Mouse (Mus musculus) mouse trophoblast stem cell (cell line): ENCODE measurements at regions not wholly inside any gene's neighbourhood (a gene's known extent, or its start where the extent isn't known, plus 50 kb on each side); places are given as distances from the start of the nearest gene placed in this dataset.

Experiments
- in situ Hi-C, 2 experiments: fragments of 300-500 bp; cut with MseI, MboI; formaldehyde crosslinking; loops; 2 replicates in 1 of 2; 3 replicates in 1 of 2; pipeline ENCODE4 v1.15.1; 2025

DNA sequence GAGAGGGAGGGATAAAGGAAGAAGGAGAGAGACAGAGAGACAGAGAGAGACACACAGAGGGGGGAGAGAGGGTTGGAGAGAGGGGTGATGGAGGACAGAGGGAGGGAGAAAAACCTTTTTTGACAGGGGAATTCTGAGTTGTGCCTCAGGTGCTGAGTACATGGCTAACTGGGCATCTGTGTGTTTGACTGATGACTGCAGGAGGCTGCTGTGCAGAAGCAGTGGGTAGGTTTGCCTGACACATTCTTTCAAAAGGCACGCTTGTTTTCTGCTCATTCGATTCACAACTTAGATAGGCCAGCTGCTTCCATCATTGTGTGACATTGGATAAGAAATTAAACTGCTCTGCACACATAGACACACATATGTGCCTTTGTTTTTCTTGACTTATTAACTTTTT, 150.7 kb upstream of the Rgmb start:
- in situ Hi-C loops: no loop called here

DNA sequence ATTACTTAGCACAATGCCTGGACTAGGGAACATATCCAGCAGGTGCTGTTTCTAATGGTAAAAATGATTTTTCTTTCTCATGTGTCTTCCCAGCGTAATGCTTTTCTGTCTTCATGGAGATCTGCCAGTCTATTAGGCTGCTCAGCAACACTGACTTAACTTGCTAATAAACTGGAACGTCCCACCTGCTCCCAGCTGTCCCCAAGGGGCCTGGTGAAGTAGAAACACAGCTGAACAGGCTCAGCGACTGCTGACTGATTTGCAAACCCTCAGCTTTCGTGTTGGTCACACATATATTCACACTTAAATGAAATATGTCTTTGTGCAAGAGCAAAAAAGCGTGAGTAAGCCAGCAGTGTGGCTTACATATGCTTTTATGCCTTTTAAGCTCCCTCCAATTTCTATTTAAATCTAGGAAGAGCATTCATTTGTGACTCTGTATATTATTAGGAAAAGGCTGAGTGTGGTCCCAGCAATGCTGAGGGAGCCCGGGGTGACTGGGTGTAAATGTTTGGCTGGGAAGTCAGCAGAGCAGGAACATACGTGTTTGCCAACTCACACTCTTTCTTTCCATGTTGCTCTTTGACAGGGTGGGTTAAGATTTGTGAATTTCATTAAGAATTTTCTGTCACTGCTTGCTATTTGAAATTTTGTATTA, 146.7 kb upstream of the Rgmb start:
- in situ Hi-C loops: no loop called here

DNA sequence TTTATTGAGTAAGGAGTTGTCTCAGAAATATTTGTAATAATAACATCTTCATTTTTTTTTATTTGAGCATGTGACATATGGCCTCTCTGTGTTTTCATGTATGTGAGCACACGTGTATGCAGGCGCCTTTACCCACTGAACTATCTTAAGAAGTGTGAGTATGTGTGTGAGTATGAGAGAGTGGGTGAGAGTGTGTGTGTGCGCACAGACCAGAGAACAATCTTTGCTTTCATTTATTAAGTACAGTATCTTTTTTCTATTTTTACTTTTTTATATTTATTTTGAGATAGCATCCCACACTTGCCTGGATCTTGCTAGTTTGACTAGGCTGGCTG, 140.5 kb upstream of the Rgmb start:
- in situ Hi-C loops: no loop called here

DNA sequence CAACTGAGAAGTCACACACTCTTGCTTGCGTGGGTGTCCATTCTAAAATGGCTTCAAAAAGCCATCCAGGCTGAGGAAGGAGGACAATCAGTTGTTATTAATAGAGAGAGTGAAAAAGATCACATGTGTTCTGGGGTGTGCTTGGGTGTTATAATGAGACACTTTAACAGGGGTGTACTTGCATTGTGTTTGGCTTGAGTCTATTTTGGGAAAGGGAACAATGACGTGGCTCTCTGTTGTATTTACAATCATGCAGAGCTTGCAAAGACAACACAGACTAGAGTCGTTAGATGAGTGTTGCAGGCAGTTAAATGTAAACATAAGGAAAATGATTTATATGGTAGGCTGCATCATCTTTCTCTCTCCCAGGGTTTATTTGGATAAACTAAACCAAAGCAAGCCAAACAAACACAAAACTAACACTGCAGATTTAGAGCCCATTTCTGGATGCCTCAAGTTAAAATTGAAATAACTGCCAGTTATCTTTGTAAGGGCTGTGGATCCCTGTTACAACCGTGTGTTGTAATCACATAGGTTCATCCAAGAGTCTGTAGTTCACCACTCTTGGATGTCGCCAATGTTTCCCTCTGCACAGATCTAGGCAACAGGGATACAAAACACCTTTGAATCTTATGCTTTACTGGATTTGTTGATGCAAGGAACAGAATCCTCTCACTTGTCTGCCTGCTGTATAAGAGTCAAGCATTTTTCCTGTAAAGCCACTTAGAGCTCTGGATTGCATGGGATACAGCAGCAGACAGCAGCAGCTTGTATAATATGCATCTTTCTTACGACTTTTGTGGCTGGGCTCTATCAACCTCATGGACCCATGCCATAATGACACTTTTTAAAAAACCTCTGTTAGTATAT, 139.9 kb upstream of the Rgmb start:
- in situ Hi-C loops: no loop called here

DNA sequence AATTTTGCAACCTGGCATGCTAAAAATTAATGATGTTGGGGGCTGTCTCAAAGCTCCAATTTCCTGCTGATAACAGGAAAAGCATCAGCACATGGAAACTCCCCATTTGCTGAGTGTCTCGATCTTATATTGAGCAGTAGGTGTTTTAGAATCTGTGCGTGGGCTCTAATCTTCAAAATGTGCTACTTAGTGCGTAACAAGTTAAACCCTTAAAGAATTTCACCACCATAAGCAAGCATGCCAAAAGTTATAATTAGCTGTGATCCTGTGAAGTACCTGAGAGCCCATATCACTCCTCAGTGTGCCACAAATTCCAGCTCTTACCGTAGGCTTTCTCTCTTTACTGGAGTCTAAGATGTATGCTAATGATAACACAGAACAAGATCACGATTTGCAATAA, 137.5 kb upstream of the Rgmb start:
- in situ Hi-C loops: no loop called here

DNA sequence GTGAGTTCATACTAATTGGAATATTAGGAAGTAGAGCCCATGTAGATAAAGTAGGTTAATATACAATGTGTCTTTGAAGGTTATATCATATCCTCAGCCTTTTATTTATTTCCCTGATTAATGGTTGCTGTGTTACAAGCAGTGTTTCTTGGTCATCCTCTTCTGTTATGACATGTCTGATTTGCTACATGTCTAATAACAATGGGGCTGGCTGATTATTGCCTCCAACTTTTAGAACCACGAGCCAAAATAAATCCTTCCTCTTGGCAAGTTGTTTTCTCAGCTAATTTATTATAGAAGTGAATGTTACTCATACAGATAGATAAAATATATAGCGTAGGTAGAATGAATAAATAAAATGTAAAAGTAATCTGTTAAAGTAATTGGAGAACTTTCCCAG, 124.8 kb upstream of the Rgmb start:
- in situ Hi-C loops: no loop called here

DNA sequence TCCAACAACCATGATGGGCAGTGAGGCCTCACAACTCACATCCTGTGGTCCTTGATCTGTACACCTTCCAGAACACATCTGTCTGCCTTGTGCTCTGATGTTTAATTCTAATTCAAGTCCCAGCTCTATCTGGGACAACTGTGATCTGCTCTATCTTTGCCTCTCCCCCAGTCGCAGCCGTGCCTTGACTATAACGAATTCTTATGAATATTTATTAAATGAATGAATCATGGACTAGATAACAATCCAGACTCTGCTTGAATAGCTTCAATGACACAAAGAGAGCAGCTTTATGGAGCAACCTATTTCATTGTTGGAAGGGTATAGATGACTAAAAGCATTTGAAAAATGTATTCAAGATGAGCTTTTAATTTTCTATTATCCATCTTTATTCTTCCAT, 120.8 kb upstream of the Rgmb start:
- in situ Hi-C loops: no loop called here

DNA sequence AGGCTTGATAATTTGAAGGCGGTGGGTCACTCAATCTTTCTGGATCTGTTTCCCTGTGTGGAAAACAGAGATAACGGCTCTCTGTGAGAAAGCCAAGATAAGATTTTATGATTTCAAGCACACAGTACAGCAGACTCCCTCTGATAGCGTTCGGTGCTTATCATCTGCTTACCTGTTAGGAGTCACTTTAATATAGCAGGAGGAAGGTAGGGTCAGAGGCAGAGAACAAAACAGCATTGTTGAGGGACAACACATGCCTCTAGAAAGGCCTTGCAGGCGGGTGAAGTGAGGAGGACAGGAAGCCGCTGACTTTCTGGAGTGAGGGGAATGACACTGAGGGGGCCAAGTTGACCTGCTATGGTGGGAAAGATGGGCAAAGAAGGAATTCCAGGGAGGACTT, 118.9 kb upstream of the Rgmb start:
- in situ Hi-C loops: no loop called here

DNA sequence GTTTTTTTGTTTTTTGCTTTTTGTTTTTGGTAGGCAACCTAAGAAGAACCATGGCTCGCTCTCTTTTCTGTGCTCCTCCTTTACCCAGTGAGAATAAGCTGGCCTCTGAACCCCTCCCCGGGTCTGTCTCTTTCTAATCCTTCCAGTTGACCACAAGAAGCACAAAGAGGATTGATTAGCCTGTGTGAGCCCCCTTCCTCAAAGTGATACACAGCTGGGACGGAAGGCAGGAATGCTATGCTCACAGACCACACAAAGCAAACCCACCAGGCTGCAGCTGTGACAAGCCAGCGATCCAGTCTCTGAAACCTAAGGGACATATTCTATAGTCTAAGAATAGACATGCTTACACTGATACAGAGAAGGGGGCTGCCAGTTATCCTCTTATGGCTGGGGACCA, 111.5 kb upstream of the Rgmb start:
- in situ Hi-C loops: no loop called here

DNA sequence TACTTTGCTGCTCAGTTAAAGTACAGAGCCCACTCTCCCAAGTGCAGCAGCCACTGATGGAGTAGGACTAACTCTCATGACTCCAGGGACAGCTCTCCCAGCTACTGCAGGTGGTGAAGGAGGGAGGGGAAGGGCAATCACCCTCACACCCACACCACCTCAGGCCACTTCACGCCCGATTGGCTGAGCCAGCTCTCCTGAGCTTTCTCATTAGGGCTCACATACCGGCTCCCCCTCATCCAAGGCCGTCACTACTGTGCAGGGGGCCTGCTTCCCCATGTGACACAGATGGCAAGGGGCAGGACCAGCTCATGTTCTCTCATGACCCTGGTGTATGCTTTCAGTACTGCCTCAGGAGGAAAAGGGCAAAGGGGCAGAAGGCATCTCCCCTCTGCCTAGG, 87.8 kb upstream of the Rgmb start:
- in situ Hi-C loops: no loop called here

DNA sequence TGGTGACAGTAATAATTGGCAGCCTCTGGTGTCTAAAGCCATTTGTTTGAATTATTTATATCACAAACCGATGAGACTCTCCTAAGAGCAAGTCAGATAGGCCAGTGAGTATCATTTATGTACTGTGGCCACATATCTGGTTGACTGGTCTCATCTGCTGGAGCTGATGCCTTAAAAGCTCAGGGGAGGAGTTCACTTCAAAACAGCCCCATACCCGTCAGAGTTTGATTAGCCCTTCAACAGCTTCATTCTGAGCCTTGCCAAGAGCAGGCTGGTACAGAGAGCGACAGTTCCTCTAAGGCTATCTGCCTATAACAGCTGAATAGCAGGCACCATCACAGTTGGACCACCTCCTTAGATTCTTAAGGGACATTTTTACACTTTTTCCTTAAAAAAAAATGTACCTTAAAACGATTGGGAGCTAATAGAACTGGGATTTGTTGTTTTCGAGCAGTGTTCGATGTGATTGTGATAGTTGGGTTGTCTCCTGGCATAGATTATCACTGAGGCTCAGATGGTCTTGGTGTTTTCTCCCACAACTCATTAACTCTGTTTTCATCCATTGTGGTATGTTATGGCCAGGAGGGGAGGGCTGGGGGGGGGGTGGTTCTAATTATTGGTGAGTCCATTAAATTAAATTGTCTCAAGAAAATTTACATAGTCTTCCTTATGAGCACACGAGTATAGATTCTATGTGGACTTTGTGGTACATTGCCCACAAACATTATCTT, 68.0 kb upstream of the Rgmb start:
- in situ Hi-C loops: no loop called here

DNA sequence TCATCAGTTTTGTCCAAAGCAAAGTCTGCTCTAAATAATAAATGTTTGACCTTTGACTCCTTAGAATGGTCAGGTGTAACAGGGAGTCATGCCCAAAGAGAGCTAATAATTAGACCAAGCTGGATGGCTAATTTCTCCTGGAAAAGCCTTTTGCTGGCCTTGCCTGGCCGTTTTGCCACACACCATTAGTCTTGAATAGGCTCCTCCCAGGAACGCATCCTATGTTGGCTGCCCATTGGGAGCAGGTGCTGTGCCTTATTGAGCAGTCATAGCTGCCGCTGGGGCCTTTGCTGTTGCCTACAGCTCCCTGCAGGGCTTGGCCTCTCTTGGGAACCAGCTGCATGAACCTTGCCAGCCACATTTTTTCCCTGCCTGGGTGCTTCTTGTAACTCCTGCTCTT, 65.1 kb upstream of the Rgmb start:
- in situ Hi-C loops: no loop called here

DNA sequence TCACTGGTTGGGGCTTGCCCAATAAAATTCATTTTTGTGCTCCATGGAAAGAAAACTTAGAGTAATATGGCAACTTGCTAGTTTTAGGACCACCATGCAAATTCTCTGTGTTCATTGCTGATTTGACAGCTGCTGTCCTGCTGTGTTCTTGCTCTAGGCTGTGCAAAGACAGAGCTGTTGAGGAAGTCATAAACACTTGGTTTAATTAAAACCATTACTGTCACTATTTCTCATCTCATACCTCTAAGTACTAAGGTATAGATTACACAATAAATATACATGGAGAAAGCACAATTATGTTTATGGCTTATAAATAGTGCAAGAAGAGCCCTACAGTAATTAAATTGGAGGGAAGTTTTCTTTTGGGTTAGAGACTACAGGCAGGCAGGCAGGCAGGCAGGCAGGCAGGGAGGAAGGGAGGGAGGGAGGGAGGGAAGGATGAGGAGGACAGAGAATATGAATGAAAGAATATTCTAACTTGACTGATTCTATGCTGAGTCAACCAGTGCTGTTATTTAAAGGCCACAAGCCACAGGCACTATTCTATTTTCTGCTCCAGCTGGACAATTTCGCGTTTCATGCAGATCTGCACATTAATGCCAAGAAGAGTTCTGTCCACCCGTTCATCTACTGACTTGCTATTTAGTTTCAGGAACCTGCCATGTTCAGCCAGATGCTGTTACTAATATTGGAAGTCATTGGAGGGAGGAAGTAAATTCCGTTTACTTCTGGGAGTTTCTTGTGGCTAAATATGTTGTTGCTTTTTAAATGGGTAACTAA, 61.2 kb upstream of the Rgmb start:
- in situ Hi-C loops: no loop called here

DNA sequence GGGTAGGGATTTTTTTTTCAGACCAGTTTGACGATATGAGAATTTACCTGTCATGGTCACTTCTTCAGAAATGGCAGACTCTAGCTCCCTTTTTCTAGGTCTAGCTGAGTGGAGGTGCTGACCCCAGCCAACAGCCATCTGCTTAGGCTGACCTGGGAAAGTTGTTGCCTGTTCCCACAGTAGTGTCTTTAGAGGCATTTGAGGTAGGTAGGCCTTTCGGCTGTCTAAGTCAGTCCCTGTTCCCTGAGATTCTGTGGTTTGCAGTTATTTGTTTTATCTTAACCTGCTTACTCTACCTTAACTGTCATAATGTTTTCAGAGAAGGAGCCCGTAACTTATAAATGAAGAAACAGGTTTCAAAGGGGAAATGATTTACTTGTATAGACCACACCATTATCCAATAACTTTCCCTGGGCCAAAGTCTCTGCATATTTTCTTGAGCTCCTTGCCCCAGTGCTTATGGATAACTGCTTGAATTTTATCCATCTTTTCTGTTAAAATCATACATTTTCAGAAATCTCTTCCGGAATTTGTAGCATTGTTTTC, 59.8 kb upstream of the Rgmb start:
- in situ Hi-C loops: no loop called here

DNA sequence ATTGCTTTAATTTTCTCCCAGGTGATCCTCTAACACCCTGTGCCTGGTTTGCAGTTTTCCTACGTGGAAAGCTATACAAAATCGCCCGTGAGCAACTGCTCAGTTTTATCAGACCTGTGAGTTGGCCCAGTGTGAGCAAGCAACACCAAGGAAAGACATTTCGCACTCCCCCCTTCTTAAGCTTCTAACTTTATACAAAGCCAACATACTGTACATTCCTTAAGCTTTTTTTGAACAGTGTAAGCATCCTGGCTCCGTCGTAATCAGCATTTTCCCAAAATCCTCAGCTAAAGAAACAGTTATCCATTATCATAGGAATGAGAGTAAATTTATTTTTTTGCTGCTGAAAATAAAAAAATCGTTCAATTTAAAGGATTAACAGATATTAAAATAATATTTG, 52.0 kb upstream of the Rgmb start:
- in situ Hi-C loops: no loop called here

DNA sequence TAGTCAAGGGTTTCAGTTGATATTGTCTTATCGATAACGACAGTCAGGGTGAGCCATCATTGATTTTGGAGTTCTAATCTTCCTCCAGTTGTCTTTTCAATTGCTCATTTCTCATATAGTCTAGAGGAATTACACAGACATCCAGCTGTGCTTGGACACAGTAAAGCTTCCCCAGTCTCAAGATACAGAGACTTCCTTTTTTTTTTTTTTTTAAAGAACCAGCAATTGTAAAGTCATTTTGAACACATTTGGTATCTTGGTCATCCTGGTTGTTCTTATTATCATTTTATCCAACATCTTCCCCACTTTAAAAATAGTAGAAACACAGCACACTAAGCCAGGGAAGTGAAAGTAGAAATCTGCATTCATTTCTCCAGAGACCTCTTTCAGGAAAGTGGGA, 51.4 kb upstream of the Rgmb start:
- in situ Hi-C loops: no loop called here
